Mouse (Mus musculus) forebrain, embryonic 10.5 days (tissue): ENCODE data around the gene Adamts2. TPM values are rescaled to one million over a fixed set of nuclear protein-coding genes. Genes with fewer than 3 reads are reported as not detected.

Source experiments
- DNase-seq: peaks from one replicate; pipeline ENCODE4 v3.0.0-alpha.2; 2017; ENCODE audit warnings: low spot score; ENCODE audit errors: extremely low spot score
- H3K27ac ChIP-seq: fragments of 300-500 bp; sonication (generic); 2 replicates; pipeline ENCODE4 v1.5.1; 2016; ENCODE audit warnings: mild to moderate bottlenecking
- H3K27me3 ChIP-seq: fragments of 300-500 bp; sonication (generic); 2 replicates; pipeline ENCODE4 v1.6.1; 2016; ENCODE audit warnings: mild to moderate bottlenecking; ENCODE audit not compliant: poor library complexity, severe bottlenecking
- H3K36me3 ChIP-seq: fragments of 300-500 bp; sonication (generic); replicated peaks from 2 replicates; pipeline ENCODE4 v1.6.1; 2016; ENCODE audit warnings: mild to moderate bottlenecking, moderate library complexity
- H3K4me1 ChIP-seq: fragments of 300-500 bp; sonication (generic); 2 replicates; pipeline ENCODE4 v1.6.1; 2016
- H3K4me3 ChIP-seq: fragments of 300-500 bp; sonication (generic); 2 replicates; pipeline ENCODE4 v1.5.1; 2016; ENCODE audit warnings: mild to moderate bottlenecking, moderate library complexity
- H3K9me3 ChIP-seq: fragments of 300-500 bp; sonication (generic); 2 replicates; pipeline ENCODE4 v1.6.1; 2016; ENCODE audit warnings: mild to moderate bottlenecking, moderate library complexity
- WGBS: fragments of 180-500 bp; shearing (Covaris S2); methylation state at CpG from one replicate; pipeline ENCODE4 v1.1.7; 2016; 5-methylcytosine and 5-hydroxymethylcytosine counted together
- polyA plus RNA-seq: library from polyadenylated mRNA; unstranded; fragments of >200 nt; fragmentation: Nextera tagmentation; extraction: Ambion mirVana; gene quantifications from 2 replicates; pipeline ENCODE4 v1.2.1, GENCODE M21; 2016

Adamts2 gene
- polyA plus RNA-seq, 1 experiment from 2014 or later, result 0.19 TPM

DNA sequence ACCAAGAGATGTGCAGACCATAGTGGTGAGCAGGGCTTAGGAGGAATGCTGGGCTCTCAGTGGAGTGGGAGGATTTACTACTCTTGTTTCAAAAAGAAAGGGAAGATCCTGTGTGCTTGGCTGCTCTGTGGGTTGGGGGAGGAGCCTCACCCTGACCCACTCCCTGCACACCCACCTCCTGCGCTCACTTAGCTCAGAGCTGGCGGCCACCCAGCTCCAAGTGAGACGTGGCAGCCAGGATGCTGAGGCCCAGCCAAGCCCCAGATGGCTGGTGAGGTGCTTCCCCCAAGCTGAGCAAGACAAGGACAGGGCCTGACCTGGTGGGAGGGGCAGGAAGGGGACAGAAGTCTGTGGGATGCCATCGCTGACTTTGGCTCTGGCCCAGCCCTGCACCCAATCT lies 30.4 kb downstream of the Adamts2 start:
- Histone ChIP-seq H3K27me3 (no peaks in the 10 kb centered on the region), H3K36me3 (no peaks in the 10 kb centered on the region), H3K9me3 (no peaks in the 10 kb centered on the region), H3K4me3 (no peak overlapping the region), H3K4me1 (peaks cover 16% of the 10 kb centered on the region), H3K27ac (no peak overlapping the region)
- DNase-seq, result no peak
- 68% methylated on average over 4 of the region's 4 CpGs for WGBS

DNA sequence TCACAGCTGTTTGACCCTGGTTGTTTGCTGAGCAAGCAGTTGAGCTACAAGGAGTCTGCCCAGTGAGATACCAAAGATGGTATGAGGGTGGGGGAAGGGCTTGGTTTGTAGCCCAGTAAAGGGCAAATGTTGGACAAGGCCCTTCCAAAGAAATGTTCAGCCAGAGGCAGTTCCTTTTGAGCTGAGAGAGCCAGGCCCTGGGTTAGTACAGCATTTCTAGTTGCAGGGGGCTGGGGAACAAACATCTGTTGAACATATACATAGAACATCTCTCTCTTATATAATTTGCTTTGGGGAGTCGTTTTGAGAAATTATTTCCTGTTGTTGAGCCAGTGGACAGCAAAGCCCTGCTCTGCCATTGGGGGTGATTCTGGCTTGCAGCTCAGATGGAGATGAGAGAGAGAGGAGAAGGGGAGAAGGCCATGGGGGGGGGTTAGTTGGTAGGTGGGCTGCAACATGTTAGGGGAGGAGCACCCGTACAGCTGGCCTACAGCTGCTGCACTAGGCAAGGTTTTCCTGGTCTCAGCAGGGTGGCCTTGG lies 33.2 kb downstream of the Adamts2 start:
- Histone ChIP-seq H3K9me3 (no peaks in the 10 kb centered on the region), H3K27me3 (no peaks in the 10 kb centered on the region), H3K4me3 (no peak overlapping the region), H3K27ac (no peak overlapping the region), H3K4me1 (0 out of 2 replicates have a peak, but pooled peaks cover 3% of the 10 kb centered on the region), H3K36me3 (no peaks in the 10 kb centered on the region)
- DNase-seq, result no peak
- 80% methylated on average over 2 of the region's 2 CpGs for WGBS

GRCm38 (mm10) chr11:50637026-50637425 lies 35.1 kb downstream of the Adamts2 start:
- H3K4me3 ChIP-seq, result no peak overlapping the region
- H3K36me3 ChIP-seq, result no peaks in the 10 kb centered on the region
- no peak overlapping the region for H3K27ac ChIP-seq
- no peak for DNase-seq
- 94% methylated on average over 11 of the region's 11 CpGs for WGBS
- H3K4me1 ChIP-seq, result 0 out of 2 replicates have a peak, but pooled peaks cover 3% of the 10 kb centered on the region
- no peaks in the 10 kb centered on the region for H3K9me3 ChIP-seq
- H3K27me3 ChIP-seq, result no peaks in the 10 kb centered on the region

DNA sequence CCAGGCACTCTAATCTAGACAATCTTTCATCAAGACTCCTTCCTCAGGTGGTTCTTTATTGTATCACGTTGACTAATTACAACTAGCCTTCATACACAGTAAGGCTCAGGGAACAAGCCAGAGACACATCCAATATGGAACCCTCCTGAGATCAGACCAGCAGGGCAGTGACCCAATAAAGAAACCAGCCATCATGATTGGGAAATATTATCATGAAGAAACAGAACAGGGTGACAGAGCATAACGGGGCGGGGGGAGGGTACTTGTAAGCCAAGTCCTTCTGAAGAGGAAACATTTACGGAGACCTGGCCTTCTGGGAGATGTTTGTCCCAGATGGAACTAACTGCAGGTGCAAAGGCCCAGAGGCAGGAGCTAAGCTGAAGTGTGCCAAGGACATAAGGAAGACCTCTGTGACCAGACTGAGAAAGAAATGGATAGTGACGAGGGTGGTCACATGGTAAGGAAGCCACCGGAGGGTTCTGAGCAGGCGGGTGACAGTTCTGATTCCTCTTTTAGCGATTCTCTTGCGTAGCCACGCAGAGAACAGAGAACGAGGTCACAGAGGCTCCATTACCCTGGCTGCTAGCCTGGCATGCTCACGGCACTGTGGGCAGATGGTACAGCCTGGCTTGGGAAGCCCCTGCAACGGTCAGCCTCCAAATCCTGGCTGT lies 36.4 kb downstream of the Adamts2 start:
- 94% methylated on average over 13 of the region's 13 CpGs for WGBS
- Histone ChIP-seq H3K27ac (no peak overlapping the region), H3K4me1 (no peaks in the 10 kb centered on the region), H3K4me3 (no peak overlapping the region), H3K27me3 (no peaks in the 10 kb centered on the region), H3K36me3 (no peaks in the 10 kb centered on the region), H3K9me3 (no peaks in the 10 kb centered on the region)
- no peak for DNase-seq

- H3K27me3 ChIP-seq, result no peaks in the 10 kb centered on the region
- H3K9me3 ChIP-seq, result no peaks in the 10 kb centered on the region
- no peaks in the 10 kb centered on the region for H3K36me3 ChIP-seq
- no peak overlapping the region for H3K4me3 ChIP-seq
- H3K4me1 ChIP-seq, result no peaks in the 10 kb centered on the region
- no peak for DNase-seq
- H3K27ac ChIP-seq, result no peak overlapping the region
- WGBS, result 84% methylated on average over 3 of the region's 3 CpGs
These were observed 37.0 kb downstream of the Adamts2 start for GRCm38 (mm10) chr11:50638868-50639220.

DNA sequence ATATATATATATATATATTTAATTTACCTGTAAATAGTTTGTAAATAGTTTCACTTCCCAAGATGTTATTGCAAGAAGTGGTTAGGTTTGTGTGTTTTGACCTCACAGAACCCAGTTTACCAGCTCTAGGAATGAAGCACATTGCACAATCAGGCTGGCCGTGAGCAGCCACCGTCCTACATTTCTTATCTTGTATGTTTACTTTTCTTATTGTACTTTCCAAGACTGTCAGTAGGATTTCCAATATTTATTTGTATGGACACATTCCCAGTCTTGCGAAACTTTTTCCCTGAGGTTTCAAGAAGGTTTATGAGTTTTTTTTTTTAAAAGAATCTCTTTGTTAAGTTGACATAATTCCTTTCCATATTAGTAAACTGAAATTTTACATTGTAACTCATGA lies 40.7 kb downstream of the Adamts2 start:
- no peaks in the 10 kb centered on the region for H3K9me3 ChIP-seq
- WGBS, result 92% methylated on average over 3 of the region's 3 CpGs
- H3K4me3 ChIP-seq, result no peak overlapping the region

DNA sequence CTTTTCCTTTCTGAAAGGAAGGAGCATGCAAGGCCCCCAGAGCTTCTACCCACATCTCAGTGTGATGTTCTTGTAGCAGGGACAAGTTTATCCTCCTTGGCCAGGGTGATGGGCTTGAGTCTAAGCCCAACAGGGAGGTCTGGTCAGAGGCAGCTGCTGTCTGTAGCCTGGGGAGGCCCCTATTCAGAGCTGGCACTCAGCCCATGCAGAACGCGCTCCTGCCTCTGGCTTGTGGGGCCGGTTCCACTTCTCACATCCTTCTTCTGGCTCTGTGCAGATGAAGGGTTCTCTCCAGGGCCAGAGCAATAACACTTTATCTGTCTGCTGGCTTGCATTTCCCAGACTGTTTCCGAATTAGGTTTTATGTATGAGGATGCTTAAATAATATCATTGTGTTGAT lies 44.3 kb downstream of the Adamts2 start:
- DNase-seq, result no peak
- Histone ChIP-seq H3K4me3 (no peak overlapping the region), H3K27me3 (no peaks in the 10 kb centered on the region), H3K4me1 (no peaks in the 10 kb centered on the region), H3K27ac (no peak overlapping the region), H3K36me3 (no peaks in the 10 kb centered on the region), H3K9me3 (no peaks in the 10 kb centered on the region)
- WGBS, result 95% methylated on average over 4 of the region's 4 CpGs

More for the DNA sequence above, 40.7 kb downstream of the Adamts2 start:
- Histone ChIP-seq H3K36me3 (no peaks in the 10 kb centered on the region), H3K27ac (no peak overlapping the region), H3K4me1 (no peaks in the 10 kb centered on the region), H3K27me3 (no peaks in the 10 kb centered on the region)
- no peak for DNase-seq

- Histone ChIP-seq H3K27ac (no peak overlapping the region), H3K4me1 (no peaks in the 10 kb centered on the region), H3K4me3 (no peak overlapping the region), H3K27me3 (no peaks in the 10 kb centered on the region), H3K9me3 (no peaks in the 10 kb centered on the region), H3K36me3 (no peaks in the 10 kb centered on the region)
- DNase-seq, result no peak
- WGBS, result 89% methylated on average over 4 of the region's 4 CpGs
These were observed 46.4 kb downstream of the Adamts2 start for GRCm38 (mm10) chr11:50648143-50648807.

DNA sequence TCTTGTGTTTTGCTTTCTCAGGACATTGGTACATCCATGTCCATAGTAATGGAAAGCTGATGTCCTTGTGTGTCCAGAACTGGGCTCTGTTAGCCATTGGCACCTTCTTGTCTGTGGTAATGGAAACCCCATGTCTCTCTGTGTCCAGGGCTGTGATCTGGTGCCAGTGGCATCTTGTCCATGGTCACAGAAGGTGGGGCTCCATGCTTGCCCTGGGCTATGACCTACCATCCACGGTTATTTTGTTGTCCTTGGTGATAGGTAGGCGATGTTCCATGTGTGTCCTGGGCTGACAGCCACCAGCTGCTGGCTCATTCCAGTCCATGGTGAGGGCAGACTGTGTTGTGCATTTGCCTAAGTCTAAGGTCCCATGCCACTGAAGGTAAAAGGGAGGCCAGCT lies 48.2 kb downstream of the Adamts2 start:
- H3K27me3 ChIP-seq, result no peaks in the 10 kb centered on the region
- DNase-seq, result no peak
- H3K27ac ChIP-seq, result no peak overlapping the region
- H3K4me1 ChIP-seq, result no peaks in the 10 kb centered on the region
- H3K36me3 ChIP-seq, result no peaks in the 10 kb centered on the region
- no peak overlapping the region for H3K4me3 ChIP-seq
- whole genome bisulfite sequencing, result 89% methylated on average over 2 of the region's 2 CpGs
- H3K9me3 ChIP-seq, result no peaks in the 10 kb centered on the region

- Histone ChIP-seq H3K4me3 (no peak overlapping the region), H3K4me1 (no peaks in the 10 kb centered on the region), H3K27me3 (no peaks in the 10 kb centered on the region), H3K27ac (no peak overlapping the region), H3K36me3 (no peaks in the 10 kb centered on the region), H3K9me3 (no peaks in the 10 kb centered on the region)
- DNase-seq, result no peak
- WGBS, result 88% methylated on average over 9 of the region's 9 CpGs
These were observed 52.0 kb downstream of the Adamts2 start for GRCm38 (mm10) chr11:50653746-50654431.

DNA sequence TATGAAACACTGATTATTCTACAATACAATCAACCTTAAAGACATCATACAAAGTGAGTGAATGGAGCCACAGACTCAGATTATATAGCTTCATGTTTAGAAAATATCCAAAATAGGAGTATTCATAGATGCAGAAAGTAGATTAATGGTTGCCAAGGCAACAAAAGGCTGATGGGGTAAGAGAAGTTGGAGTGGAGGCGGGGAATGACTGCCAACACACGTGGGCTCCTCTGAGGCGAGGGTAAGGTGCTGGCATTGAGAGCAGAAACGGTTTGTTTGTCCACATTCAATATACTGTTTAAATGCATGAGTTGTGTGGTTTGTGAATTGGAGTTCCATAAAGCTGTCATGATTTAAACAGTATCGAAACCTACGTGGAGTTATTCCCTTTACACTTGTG lies 56.9 kb downstream of the Adamts2 start:
- H3K4me1 ChIP-seq, result no peaks in the 10 kb centered on the region
- H3K4me3 ChIP-seq, result no peak overlapping the region
- H3K27me3 ChIP-seq, result no peaks in the 10 kb centered on the region
- H3K36me3 ChIP-seq, result no peaks in the 10 kb centered on the region
- no peaks in the 10 kb centered on the region for H3K9me3 ChIP-seq
- 81% methylated on average over 6 of the region's 6 CpGs for WGBS
- no peak for DNase-seq
- H3K27ac ChIP-seq, result no peak overlapping the region

DNA sequence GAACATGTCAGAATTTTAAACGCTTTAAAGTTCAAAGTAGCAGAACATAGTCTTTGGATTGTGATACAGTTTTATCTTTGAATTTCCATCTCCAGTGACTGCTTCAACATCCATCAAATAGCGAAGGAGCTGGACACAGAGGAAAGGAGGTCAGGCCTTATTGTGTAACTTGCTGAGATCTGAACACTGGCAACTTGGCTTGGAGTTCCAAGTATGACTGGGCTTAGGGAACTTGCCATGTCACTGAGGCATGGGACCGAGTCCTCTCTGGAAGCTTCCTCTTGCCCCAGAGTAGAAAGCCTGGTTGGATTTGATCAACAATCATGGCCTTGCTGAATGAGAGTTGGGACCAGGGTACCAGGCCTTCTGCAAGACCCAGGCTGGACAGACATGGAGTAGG lies 60.3 kb downstream of the Adamts2 start:
- Histone ChIP-seq H3K4me1 (no peaks in the 10 kb centered on the region), H3K27me3 (no peaks in the 10 kb centered on the region), H3K4me3 (no peak overlapping the region), H3K36me3 (no peaks in the 10 kb centered on the region), H3K9me3 (no peaks in the 10 kb centered on the region), H3K27ac (no peak overlapping the region)
- no peak for DNase-seq
- WGBS, result 90% methylated on average over 3 of the region's 3 CpGs

- Histone ChIP-seq H3K36me3 (no peaks in the 10 kb centered on the region), H3K4me1 (no peaks in the 10 kb centered on the region), H3K27ac (no peak overlapping the region), H3K9me3 (no peaks in the 10 kb centered on the region), H3K27me3 (no peaks in the 10 kb centered on the region), H3K4me3 (no peak overlapping the region)
- no peak for DNase-seq
- WGBS, result 90% methylated on average over 4 of the region's 4 CpGs
These were observed 62.9 kb downstream of the Adamts2 start for GRCm38 (mm10) chr11:50664826-50665225.
